Mouse (Mus musculus) left cerebral cortex, postnatal 10 days (tissue): Measurements from ENCODE around the gene Dph1. TPM values are rescaled to one million over a fixed set of nuclear protein-coding genes. Genes with fewer than 3 reads are reported as not detected.

ENCODE experiments used
- DNase-seq, 2 experiments: peaks; one replicate each; pipeline ENCODE4 v3.0.0; 2021 to 2022; ENCODE audit warnings: low spot score in 2 of 2, mixed read lengths in 1 of 2; ENCODE audit errors: extremely low spot score in 1 of 2
- intact Hi-C: fragments of 180-260 bp; cut with DNase I; formaldehyde crosslinking; loops from one replicate; pipeline ENCODE4 v1.15.1; 2025
- total RNA-seq, 2 experiments: library from RNA; stranded (reverse); gene quantifications; 2 replicates each; pipeline ENCODE4 v1.2.3; 2021

Dph1 gene
- total RNA-seq, 2 experiments from 2014 or later: 14.1 to 15.9 TPM

GRCm38 (mm10) chr11:75209363-75209762 is 18.3 kb upstream of the Dph1 start:
- no peak for DNase-seq
- intact Hi-C loops: no loop called here

- no peak for DNase-seq
- intact Hi-C loops: no loop called here
Observed at GRCm38 (mm10) chr11:75206347-75206746, 15.3 kb upstream of the Dph1 start.

GRCm38 (mm10) chr11:75204472-75204871 is 13.4 kb upstream of the Dph1 start:
- DNase-seq: no peak
- intact Hi-C loops: no loop called here

GRCm38 (mm10) chr11:75203926-75204325 is 12.9 kb upstream of the Dph1 start:
- intact Hi-C loops: no loop called here

GRCm38 (mm10) chr11:75201721-75202120 is 10.7 kb upstream of the Dph1 start:
- DNase-seq: no peak
- intact Hi-C loops: no loop called here

More at GRCm38 (mm10) chr11:75203926-75204325, 12.9 kb upstream of the Dph1 start:
- DNase-seq: no peak

GRCm38 (mm10) chr11:75200935-75201334 is 9.9 kb upstream of the Dph1 start:
- DNase-seq: peak in 1 of 2 experiments; percentile 60

GRCm38 (mm10) chr11:75199951-75200350 is 8.9 kb upstream of the Dph1 start:
- intact Hi-C loops: no loop called here
- DNase-seq: no peak

More at GRCm38 (mm10) chr11:75200935-75201334, 9.9 kb upstream of the Dph1 start:
- intact Hi-C loops: no loop called here

GRCm38 (mm10) chr11:75198792-75199191 is 7.8 kb upstream of the Dph1 start:
- intact Hi-C loops: no loop called here
- DNase-seq: no peak

GRCm38 (mm10) chr11:75197956-75198355 is 6.9 kb upstream of the Dph1 start:
- no peak for DNase-seq
- intact Hi-C loops: no loop called here

- no peak for DNase-seq
- intact Hi-C loops: no loop called here
Observed at GRCm38 (mm10) chr11:75196131-75196530, 5.1 kb upstream of the Dph1 start.

- peak in 1 of 2 experiments; percentile 77 for DNase-seq
- intact Hi-C loops: no loop called here
Observed at GRCm38 (mm10) chr11:75194850-75195461, 3.9 kb upstream of the Dph1 start.

GRCm38 (mm10) chr11:75194121-75194849 is 3.2 kb upstream of the Dph1 start:
- intact Hi-C loops: no loop called here
- DNase-seq: peak in 1 of 2 experiments; percentile 58

- intact Hi-C loops: loop anchor here (2.0 kb wide), 1 partner anchor 97 kb away; no protein-coding TSS in a partner anchor
- DNase-seq: peak in 1 of 2 experiments; percentile 86
Observed at GRCm38 (mm10) chr11:75193256-75194071, 2.4 kb upstream of the Dph1 start, which contains the start of gene Rtn4rl1. Rtn4rl1 (plus strand) TSS chr11:75193783.

GRCm38 (mm10) chr11:75192336-75193214 is 1.5 kb upstream of the Dph1 start:
- intact Hi-C loops: loop anchor here (2.0 kb wide), 1 partner anchor 98 kb away; no protein-coding TSS in a partner anchor
- peak in 1 of 2 experiments; percentile 87 for DNase-seq

- intact Hi-C loops: loop anchor here (2.0 kb wide), 1 partner anchor 99 kb away; no protein-coding TSS in a partner anchor
Observed at GRCm38 (mm10) chr11:75191841-75192240, 800 bp upstream of the Dph1 start.

GRCm38 (mm10) chr11:75190371-75190724 is 693 bp downstream of the Dph1 start:
- intact Hi-C loops: no loop called here
- peak in 1 of 2 experiments; percentile 89 for DNase-seq

More at GRCm38 (mm10) chr11:75191841-75192240, 800 bp upstream of the Dph1 start:
- DNase-seq: no peak

GRCm38 (mm10) chr11:75189713-75190370 is 1.2 kb downstream of the Dph1 start:
- intact Hi-C loops: loop anchor here (10.0 kb wide), 1 partner anchor 265 kb away; the partner anchor contains the start of gene Wdr81
- DNase-seq: no peak

GRCm38 (mm10) chr11:75184986-75185385 is 6.1 kb downstream of the Dph1 start:
- no peak for DNase-seq
- intact Hi-C loops: loop anchor here (5.0 to 10.0 kb wide), 2 partner anchors 202 to 270 kb away; partner anchors contain the start of gene Wdr81
